Mouse (Mus musculus) testis, adult 2 months (tissue): Measurements from ENCODE around the gene Sctr. TPM values are rescaled to one million over a fixed set of nuclear protein-coding genes. Genes with fewer than 3 reads are reported as not detected.

ENCODE experiments used
- H3K27ac ChIP-seq: fragments of 200-500 bp; 2 replicates; pipeline ENCODE4 v1.5.1; 2012; ENCODE audit warnings: low read depth, low read length; ENCODE audit not compliant: control insufficient read depth, insufficient read depth
- H3K27me3 ChIP-seq: fragments of 200-500 bp; 2 replicates; pipeline ENCODE4 v1.6.1; 2012; ENCODE audit warnings: mild to moderate bottlenecking, low read length, moderate library complexity; ENCODE audit not compliant: control insufficient read depth, insufficient read depth
- H3K36me3 ChIP-seq: fragments of 200-500 bp; 2 replicates; pipeline ENCODE4 v1.6.1; 2012; ENCODE audit warnings: mild to moderate bottlenecking, low read length; ENCODE audit not compliant: control insufficient read depth, insufficient read depth
- H3K4me1 ChIP-seq: fragments of 200-500 bp; 2 replicates; pipeline ENCODE4 v1.6.1; 2012; ENCODE audit warnings: low read length; ENCODE audit not compliant: control insufficient read depth, insufficient read depth
- H3K4me3 ChIP-seq: fragments of 200-500 bp; 2 replicates; pipeline ENCODE4 v1.5.1; 2012; ENCODE audit warnings: low read depth, mild to moderate bottlenecking, low read length, moderate library complexity, mixed read lengths; ENCODE audit not compliant: control insufficient read depth
- CTCF ChIP-seq: fragments of 200-500 bp; IDR thresholded peaks from 2 replicates; pipeline ENCODE4 v1.5.1; 2012; ENCODE audit warnings: low read depth, mild to moderate bottlenecking, inconsistent platforms, low read length, moderate library complexity; ENCODE audit not compliant: control insufficient read depth, insufficient read depth, insufficient replicate concordance
- POLR2A ChIP-seq: fragments of 200-500 bp; IDR thresholded peaks from 2 replicates; pipeline ENCODE4 v1.6.1; 2012; ENCODE audit warnings: low read depth, mild to moderate bottlenecking, inconsistent platforms, low read length, moderate library complexity; ENCODE audit not compliant: control insufficient read depth
- polyA plus RNA-seq: library from polyadenylated mRNA; depleted of rRNA; stranded (reverse); fragments of >200 nt; gene quantifications from 2 replicates; pipeline ENCODE4 v1.2.3, GENCODE M21; 2012; rRNA removed

Gene Sctr
- polyA plus RNA-seq, result 0.36 and 0.78 TPM in 2 replicates

DNA sequence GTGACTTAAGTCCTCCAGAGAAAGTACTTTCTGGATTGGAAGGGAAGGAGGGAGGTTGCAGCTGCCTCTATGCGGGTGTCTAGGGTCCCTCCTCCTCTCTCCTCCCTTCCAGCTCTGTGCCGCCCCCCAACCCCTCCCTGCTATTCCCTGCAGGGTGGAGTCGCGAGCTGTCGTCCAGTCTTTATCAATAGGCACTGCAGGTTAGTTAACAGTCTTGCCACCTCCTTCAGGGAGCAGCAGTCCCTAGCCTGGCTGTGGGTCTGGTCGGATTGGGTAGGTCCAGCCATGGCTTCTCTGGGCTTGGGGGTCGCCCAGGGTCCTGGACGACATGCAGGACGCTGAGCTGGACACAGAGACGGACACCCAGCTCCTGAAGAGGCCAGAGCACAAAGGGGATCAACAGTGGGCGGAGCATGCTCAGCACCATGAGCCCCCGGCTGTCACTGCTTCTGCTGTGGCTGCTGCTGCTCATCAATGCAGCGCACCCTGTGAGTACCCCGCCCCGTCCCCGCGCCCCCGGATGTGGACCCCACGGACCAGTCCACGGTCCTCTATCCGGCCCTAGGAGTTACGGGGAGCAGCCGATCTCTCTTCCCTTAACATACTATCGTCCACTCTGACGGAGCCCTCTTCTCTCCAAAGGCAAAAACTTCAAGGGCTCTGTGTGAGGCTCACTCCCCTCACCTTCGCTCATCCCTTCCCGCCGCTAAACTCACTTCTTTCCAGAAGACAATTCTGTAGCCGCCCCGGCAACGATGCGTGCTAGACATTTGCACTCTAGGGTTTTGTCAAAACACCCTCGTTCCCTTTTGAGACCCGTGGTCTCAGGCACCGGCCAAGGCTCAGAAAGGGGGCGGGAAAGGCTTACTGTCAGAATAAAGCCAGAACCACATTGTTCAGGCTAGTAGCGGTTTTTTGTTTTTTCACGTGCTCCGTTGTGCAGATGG lies at the start of gene Sctr:
Sctr (plus strand) TSS at position 51 of the 947 bp plus-strand sequence.
- H3K27me3 ChIP-seq, result peaks cover 2% of the 10 kb centered on the region; the same call in 1 of the 2 replicates
- H3K36me3 ChIP-seq, result no peaks in the 10 kb centered on the region
- no peak within 1 kb of the TSS for H3K27ac ChIP-seq
- TF ChIP-seq CTCF (no peak), POLR2A (no peak)
- H3K4me1 ChIP-seq, result peaks cover 2% of the 10 kb centered on the region; the same call in 1 of the 2 replicates
- H3K4me3 ChIP-seq, result no peak within 1 kb of the TSS; the same call in 1 of the 2 replicates

DNA sequence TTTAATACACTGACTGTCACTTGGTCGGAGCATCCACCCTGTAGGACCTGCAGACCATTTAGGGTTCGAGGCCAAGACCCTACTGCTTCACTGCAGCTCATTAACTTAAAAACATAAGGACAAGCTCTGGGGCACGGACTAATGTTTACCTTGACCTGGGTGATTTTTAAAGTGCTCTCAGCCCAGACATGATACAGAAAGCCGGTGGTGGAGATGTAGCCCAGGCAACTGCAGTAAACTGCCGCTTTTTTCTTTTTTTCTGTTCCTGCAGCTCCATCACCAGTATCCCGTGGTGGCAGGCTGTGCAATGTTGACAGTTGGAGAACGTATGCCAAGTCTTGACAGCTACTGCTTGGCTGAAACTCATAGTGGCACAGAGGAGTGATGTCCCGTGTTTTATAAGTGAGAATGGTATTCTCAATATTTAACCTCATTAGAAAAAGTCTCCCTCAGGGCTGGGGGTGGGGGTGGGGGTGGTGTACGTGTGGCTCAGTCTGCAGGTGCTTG lies 48.9 kb upstream of the Sctr start:
- Histone ChIP-seq H3K36me3 (no peaks in the 10 kb centered on the region), H3K4me1 (no peaks in the 10 kb centered on the region), H3K4me3 (no peak overlapping the region), H3K27me3 (no peaks in the 10 kb centered on the region), H3K27ac (no peak overlapping the region)
- TF ChIP-seq CTCF, result no peak
- no peak for TF ChIP-seq POLR2A

DNA sequence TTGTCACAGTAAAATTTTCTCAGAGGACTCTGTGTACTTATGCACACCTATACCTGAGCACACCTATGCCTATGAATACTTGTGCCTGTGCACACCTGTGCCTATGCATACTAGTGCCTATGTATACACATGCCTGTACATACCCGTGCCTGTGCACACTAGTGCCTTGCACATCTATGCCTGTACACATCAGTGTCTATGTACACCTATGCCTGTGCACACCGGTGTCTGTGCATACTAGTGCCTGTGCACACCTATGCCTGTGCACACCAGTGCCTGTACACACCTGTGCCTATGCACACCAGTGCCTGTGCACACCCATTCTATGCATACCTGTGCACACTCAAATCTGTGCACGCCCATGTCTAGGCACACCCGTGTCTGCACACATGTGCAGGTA lies 47.2 kb upstream of the Sctr start:
- Histone ChIP-seq H3K36me3 (no peaks in the 10 kb centered on the region), H3K27me3 (no peaks in the 10 kb centered on the region), H3K4me3 (no peak overlapping the region), H3K27ac (no peak overlapping the region), H3K4me1 (no peaks in the 10 kb centered on the region)
- TF ChIP-seq POLR2A (no peak), CTCF (no peak)

DNA sequence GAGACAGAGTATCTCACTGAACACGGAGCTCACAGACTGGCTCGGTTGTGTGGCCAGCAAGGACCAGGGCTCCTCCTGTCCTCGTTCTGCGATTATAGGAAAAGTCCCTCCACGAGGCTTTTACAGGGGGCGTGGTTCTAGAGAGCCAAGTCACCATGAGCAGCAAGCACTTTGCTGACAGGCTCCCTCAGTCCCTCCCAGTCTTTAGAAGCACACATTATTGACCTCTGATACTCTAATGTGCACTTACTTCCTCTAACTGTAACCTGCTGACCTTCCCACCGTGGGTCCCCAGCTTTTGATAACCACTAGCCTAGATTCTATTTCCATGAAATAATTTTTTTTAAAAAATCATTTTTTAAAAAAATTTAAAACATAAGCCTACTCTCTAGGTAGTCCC lies 46.8 kb upstream of the Sctr start:
- Histone ChIP-seq H3K4me1 (no peaks in the 10 kb centered on the region), H3K27ac (no peak overlapping the region), H3K4me3 (no peak overlapping the region), H3K36me3 (no peaks in the 10 kb centered on the region), H3K27me3 (no peaks in the 10 kb centered on the region)
- TF ChIP-seq CTCF (no peak), POLR2A (no peak)

DNA sequence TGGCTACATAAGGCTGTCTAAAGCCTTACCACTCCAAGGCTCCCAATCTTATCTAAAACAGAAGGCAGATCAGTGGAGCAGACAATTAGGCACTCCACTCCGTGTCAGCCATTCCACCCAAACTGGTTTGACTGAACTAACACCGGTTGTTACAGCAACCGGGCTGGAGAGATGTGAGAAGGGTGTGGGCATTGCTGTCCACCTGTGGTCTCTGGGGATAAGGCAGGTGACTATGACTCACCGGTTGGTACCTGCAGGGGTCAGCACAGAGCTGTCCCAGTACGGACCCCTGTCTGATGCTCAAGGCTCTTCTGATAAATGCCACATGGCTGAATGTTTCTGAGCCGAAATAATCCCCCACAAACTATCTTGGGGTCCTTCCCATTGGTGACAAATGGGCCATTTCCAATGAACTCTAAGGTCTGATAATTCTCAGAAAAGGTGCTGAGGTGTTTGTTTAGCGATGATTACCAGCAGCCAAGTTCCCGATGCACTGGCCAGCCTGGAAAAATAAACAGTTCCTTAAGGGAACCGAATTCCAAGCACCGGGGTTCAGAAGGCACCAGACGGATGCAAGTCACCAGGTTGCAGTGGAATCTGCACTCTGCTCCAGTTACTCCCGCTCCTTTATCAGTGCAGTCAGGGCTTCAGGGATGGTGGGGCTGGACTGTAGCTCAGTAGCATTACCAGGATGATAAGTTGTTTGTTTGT lies 40.7 kb upstream of the Sctr start:
- Histone ChIP-seq H3K27ac (no peak overlapping the region), H3K27me3 (no peaks in the 10 kb centered on the region), H3K4me1 (no peaks in the 10 kb centered on the region), H3K36me3 (no peaks in the 10 kb centered on the region), H3K4me3 (no peak overlapping the region)
- TF ChIP-seq CTCF, result no peak

DNA sequence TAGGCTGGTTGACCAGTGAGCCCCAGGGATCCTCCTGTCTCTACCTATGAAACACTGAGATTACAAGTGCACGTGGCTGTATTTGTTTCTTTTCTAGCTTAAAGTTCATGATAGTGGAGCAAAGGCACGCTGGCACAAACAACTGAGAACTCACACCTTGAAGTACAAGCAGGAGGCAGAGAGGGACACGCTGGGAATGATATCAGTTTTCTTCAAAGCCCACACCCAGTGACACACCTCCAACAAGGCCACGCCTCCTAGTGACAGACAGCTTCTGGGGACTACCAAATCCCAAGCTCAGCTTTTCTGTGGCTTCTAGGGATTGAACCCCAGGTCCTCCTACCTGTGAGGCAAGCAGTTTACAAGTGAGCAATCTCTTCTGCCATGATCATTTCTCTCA lies 33.6 kb upstream of the Sctr start:
- no peak overlapping the region for H3K27ac ChIP-seq
- TF ChIP-seq CTCF (no peak), POLR2A (no peak)
- no peak overlapping the region for H3K4me3 ChIP-seq
- no peaks in the 10 kb centered on the region for H3K4me1 ChIP-seq
- H3K36me3 ChIP-seq, result no peaks in the 10 kb centered on the region
- H3K27me3 ChIP-seq, result no peaks in the 10 kb centered on the region

DNA sequence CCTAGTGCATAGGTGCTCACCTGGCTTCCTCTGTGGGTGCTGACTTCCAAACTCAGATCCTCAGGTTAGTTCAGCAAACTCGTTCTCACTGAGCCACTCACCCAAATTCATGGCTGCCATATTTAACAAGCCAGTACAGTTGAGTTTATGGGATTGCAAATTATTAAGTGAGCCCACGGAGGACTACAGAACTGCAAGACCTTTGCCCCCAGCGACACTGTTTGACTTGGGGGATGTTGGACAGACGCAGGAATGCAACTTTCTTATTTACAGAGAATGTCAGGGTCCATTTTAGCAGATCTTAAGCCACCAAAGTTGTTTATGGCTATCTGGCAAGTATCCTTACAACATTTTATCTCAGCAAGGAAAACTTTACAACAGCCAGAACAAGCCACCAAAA lies 31.6 kb upstream of the Sctr start:
- Histone ChIP-seq H3K36me3 (no peaks in the 10 kb centered on the region), H3K4me1 (no peaks in the 10 kb centered on the region), H3K27ac (no peak overlapping the region), H3K4me3 (no peak overlapping the region), H3K27me3 (no peaks in the 10 kb centered on the region)
- TF ChIP-seq POLR2A, result no peak
- no peak for TF ChIP-seq CTCF
